Mouse (Mus musculus) lung, adult 18-20 months (tissue): ENCODE data around the gene Alpk1.
"Not testable (repeated sequence)": the region's sequence is repeated elsewhere in the genome, so short reads cannot be mapped to it uniquely, and the experiment has no call there.

Experiments used
- DNase-seq, 2 experiments: peaks; one replicate each; pipeline ENCODE4 v3.0.0; 2022; ENCODE audit warnings: mixed read lengths in 2 of 2

The Alpk1 gene

GRCm38 (mm10) chr3:127789500-127790191 lies 9.3 kb upstream of the Alpk1 start, which contains the start of gene Tifa:
TSS of gene Tifa (plus strand) at chr3:127789805.
- DNase-seq: peak; percentile 78 to 82

DNA sequence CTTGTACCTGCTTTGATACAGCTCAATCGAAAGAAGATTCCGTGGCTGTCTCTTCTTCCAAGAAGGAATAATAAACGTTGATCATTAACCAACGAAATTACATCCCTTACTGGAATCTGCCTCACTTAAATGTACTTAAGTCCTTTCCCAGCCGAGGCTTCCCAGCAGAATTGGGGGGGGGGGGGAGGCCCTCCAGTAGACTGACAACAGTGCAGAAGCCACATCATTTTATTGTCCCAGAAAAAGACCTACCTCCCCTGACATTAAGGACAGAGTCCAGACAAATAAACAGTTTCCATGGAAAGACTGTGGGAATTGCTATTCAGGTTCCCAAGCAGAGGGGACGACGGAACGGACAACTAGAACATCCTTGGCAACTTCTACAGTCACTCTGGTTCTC lies 8.6 kb upstream of the Alpk1 start:
- no peak for DNase-seq

- DNase-seq: no peak
These were observed 7.7 kb upstream of the Alpk1 start for GRCm38 (mm10) chr3:127788038-127788437.

DNA sequence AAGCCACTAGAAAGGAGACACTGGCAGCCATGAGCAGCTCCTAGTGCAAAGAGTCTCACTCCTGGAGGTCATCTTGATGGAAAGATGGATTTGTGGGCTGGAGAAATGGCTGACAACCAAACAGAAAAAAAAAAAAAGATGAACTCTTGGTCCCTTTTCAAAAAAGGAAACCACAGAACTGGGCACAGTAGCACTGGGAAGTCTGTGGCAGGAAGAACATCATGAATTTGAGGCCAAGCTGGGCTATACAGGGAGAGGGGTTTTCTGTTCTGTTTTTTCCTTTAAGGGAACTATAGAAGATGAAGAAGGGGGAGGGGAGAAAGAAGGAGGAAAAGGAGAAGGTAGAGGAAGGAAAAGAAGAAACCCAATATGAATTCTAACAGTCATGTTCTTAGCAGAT lies 6.7 kb upstream of the Alpk1 start:
- no peak for DNase-seq

- not testable (repeated sequence) for DNase-seq
These were observed 3.4 kb upstream of the Alpk1 start for GRCm38 (mm10) chr3:127783680-127784079.

GRCm38 (mm10) chr3:127782921-127783320 lies 2.6 kb upstream of the Alpk1 start:
- DNase-seq: no peak

GRCm38 (mm10) chr3:127780921-127781320 lies 594 bp upstream of the Alpk1 start:
- DNase-seq: peak; percentile 54 to 67

DNA sequence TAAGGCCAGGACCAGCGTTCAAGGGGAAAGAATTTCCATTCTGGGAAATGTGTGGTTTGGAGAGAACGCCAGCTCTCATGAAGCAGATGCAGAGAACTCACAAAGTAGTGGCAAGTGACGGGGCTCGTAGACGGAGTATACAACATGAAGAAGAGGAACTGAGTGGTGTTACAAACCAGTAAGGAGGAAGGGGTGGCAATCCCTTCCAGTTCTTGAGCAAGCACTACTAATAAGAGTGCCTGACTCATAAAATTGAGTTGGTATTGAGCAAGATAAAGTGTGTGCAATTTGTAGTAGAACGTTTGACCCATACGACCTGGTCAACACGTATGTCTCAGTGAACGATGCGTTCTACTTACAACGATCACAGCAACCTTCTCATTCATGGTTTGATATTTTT lies 11.2 kb downstream of the Alpk1 start:
- DNase-seq: peak in 1 of 2 experiments; percentile 40

DNA sequence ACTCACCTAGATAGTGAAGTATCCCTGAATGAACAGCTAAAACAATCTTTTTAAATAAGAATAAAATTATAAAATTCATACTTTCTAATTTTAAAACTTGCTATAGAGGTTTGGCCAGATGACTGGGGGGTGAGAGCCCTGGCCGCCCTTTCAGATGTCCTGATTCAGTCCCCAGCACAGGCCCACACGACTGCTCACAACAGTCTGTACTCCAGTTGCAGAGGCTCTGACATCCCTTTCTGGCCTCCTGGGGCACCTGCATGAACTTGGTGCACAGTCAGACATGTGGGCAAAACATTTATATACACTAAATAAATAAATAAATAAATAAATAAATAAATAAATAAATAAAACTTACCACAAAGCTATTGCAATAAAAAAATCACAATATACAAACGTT lies 14.4 kb downstream of the Alpk1 start:
- no peak for DNase-seq

- no peak for DNase-seq
These were observed 15.8 kb downstream of the Alpk1 start for GRCm38 (mm10) chr3:127764541-127764940.

GRCm38 (mm10) chr3:127763076-127763612 lies 17.2 kb downstream of the Alpk1 start:
- DNase-seq: peak; percentile 75 to 82

GRCm38 (mm10) chr3:127762403-127762802 lies 17.9 kb downstream of the Alpk1 start:
- DNase-seq: no peak

GRCm38 (mm10) chr3:127759212-127759611 lies 21.1 kb downstream of the Alpk1 start:
- no peak for DNase-seq

DNA sequence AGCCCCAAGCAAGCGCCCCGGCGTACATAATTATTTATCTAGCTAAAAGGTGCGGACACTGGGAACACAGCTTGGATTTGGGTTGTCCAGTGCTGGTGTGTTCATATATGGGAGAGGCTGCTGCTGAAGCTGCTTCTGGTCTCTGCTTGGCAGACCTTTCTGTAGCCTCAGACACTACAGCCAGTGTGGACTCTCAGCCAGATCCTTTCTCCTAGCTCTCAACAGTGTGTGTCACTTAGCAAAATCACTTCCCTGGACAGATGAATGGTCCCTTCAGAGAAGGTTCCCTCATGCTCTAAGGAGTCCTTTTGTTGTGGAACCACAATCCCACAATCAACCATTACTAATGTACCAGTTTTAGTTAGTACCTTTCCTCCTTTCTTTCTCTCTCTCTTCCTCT lies 21.5 kb downstream of the Alpk1 start:
- no peak for DNase-seq

DNA sequence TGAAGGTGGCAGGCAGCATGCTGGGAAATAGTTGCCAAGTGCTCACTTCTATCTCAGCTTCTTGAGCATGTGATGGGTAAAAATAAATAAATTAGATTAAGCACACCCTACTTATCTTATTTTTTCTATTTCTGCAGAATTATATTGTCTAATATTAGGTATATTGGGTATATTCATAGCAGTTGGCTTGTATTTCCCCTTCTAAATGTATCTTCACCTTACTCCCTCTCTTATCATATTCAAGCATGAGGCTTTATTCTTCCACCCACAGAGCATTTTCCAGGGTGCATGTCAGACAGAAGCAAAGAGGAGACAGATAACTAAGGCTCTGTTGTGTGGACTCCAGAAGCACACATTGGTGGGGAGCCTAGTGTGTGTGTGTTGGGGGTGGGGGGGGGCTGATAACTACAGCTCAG lies 22.4 kb downstream of the Alpk1 start:
- DNase-seq: no peak

DNA sequence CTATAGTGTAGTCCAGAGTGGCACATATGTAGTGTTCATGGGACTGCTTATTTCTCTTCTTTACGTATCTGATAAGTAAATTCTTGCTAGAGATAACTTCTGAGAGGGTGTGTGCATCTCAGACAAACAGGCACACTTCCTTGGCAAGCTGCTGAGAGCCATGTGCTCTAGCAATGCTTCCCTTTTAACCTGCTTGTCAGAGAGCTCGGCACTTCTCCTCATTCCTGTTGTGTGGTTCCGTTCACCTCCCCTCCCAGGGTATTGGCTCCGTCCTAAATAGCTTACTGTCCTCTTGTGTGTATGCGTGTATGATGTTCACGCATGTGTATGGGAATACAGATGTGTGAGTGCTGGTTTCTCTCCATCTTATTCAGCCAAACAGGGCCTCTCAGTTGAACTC lies 23.9 kb downstream of the Alpk1 start:
- no peak for DNase-seq

DNA sequence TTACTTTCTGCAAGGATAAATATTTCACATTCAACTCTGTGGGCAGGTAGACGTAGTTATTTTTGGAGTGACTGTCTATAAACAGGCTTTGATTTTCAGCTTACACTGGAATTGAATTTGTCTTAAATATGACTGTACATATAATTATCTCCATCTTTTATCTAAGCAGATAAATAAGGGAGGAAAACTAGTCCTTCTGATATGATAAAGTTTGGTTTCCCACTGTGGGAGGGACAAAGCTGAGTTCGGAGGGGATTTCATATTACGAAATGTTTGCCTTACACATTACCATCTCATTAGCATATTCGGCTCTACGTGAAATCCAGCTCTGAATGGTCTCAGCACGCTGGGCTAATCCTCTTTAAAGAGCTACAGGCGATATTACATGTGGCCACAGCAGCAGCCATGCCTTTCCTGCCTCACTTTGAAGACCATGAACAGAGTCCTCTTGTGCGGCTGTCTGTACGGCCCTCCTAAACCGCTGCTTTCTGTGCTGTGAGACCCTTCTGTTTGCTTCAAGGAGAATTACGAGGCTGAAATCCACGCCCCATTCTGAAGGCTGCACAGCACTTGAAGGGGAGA lies 30.3 kb downstream of the Alpk1 start:
- no peak for DNase-seq

- no peak for DNase-seq
These were observed 31.1 kb downstream of the Alpk1 start for GRCm38 (mm10) chr3:127749266-127749665.

DNA sequence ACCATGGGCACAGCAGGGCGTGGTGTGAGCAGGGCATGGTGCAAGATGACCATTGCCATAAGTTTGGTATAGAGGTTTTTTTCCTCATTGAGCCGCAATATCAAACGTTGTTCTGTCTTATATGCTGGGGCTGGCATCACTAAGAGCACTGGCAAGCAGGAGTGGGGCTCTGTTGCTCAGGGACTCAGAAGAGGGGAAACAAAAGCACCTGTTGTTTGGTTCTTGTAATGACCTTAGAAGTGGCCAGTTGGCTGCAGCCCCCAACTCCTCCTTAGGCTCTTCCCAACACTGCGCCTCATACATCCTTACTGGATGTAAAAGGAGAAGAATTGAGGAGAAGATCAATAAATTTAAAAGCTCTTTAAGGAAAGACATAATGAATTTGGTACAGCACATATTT lies 31.7 kb downstream of the Alpk1 start:
- no peak for DNase-seq

GRCm38 (mm10) chr3:127745911-127746640 lies 34.3 kb downstream of the Alpk1 start:
- no peak for DNase-seq

GRCm38 (mm10) chr3:127745504-127745903 lies 34.8 kb downstream of the Alpk1 start:
- DNase-seq: no peak

- DNase-seq: no peak
These were observed 36.5 kb downstream of the Alpk1 start for GRCm38 (mm10) chr3:127743614-127744365.

GRCm38 (mm10) chr3:127741473-127741872 lies 38.9 kb downstream of the Alpk1 start:
- no peak for DNase-seq
